Mouse (Mus musculus) adrenal gland, adult 8-10 months (tissue): Measurements from ENCODE around the gene Ppfia2. TPM values are rescaled to one million over a fixed set of nuclear protein-coding genes. Genes with fewer than 3 reads are reported as not detected.

Experiments used
- DNase-seq: peaks from one replicate; pipeline ENCODE4 v3.0.0; 2022
- total RNA-seq, 4 experiments: library from RNA; stranded (reverse); gene quantifications; 2 replicates each; pipeline ENCODE4 v1.2.4; 2022

The Ppfia2 gene
- total RNA-seq, 4 experiments from 2014 or later = 5.4 to 11.8 (median 8.9) TPM

DNA sequence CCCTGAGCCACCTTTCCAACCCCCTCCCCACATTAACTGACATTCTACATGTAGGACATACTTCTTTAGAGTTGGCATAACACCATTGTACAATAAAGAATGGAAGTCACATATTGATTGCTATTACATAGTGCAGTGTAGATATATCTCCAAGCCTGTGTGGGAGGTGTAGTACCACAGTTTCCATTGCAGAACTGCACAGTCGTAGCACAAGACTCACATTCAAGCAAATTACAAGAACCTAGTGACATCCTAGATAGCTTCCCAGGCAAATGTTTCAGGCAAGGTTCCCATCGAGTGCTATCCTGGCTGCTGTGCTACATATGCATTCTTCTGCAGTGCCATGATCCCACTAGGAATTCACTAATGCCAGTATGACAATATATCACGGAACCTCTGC is 200.0 kb downstream of the Ppfia2 start:
- no peak for DNase-seq

DNA sequence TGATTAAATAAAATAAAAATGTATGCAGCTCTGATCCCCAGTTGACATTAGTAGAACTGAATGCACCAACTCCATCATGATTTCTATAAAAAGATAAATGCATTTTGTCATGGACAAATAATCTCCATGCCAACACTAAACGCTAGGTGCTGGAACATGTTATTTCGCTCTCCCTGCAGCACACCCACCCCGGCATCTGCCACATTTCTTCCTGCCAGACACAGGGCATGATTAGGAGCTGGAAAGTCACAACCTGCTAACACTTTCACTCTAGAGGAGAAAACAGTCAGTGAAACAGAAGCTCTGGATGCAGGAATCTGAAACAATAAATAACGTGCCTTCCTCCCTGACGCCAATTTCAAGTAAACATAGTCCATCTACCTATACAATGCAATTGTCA is 211.3 kb downstream of the Ppfia2 start:
- DNase-seq = no peak

DNA sequence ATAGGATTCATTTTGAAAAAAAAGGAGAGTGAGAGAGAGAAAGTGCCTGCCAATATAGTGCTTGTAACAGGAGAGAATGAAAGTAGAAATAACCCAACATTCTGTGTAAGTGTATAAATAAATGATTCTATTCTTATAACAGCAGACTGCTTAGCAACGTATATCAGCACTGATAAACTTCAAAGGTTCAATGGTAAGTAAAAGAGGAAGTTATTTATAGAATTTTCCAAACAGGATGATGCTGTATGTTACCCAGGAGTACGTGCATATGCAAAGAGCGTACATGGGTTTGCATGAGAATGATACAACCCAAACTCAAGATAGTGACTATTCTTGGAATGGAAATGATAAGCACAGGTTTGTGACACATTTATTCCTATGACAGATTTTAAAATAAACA is 215.4 kb downstream of the Ppfia2 start:
- no peak for DNase-seq

DNA sequence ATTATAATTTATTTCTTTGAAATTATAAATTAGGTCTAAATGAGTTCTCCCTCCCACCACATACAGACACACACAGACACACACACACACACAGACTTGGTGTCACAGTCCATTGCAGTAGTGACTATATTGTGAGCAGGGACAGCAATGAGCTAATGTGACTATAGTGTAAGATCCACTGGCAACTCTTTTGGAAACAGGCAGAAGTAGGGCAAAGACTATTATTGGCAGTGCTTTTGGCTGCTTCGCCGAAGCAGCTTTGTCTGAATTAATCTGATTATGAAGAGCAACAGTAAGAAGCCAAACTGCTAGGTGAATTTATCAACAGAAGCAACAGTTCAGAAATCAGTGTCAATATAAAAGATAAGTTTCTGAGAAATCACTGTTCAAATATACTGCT is 249.8 kb downstream of the Ppfia2 start:
- DNase-seq = no peak

DNA sequence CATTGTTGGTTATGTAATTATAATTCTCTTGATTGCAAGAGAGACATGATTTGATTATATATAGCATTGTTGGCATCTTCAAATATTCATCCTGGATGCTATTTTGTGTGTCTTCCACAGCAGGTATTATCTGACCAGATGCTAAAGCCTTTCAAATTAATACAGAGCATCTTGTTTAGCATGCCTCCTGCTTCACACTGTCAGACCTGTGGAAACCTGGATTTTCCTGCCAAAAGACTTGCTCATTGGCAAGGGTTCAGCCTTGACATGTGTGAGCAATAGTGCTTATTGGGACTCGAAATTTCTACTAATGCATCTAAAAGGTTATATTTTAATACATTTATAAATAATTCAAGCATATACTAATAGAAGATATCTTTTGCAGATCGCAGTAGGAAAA is 262.1 kb downstream of the Ppfia2 start:
- DNase-seq = no peak

DNA sequence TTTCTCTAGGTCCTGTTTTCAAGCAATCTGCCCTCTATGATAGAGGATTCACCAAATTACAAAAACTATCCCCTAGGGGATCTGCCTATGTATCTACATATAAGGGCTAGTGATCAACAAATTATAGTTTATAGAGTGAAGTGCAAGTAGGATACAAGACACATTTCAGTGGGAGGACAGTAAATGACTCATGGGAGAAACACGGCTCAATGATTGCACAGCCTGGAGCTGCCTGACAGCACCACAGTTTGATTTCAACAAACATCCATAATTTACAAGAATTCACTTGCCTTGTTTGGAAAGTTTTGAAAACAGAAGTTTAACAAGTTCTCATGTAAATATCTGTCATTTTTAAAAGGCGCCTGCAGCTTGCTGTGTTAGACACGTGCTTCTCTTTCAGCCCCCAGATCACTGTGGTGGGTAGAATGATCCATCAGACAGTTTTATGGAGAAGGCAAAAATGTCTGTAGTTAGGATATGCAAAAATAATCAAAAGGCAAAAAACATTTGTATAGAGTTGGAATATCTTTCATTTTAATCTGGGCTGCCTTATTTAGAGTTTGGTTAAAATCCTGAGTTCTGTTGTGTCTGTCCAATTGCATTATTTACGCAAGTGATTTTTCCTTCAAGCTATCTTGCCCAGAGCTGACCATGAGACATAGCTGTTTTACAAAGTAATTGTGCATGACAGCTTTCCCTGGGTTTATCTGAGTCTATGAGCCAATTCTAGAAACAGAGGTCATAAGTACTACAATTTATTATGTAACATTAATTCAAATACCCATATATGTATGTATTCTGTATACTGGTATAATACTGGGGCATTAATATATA is 266.3 kb downstream of the Ppfia2 start:
- no peak for DNase-seq

DNA sequence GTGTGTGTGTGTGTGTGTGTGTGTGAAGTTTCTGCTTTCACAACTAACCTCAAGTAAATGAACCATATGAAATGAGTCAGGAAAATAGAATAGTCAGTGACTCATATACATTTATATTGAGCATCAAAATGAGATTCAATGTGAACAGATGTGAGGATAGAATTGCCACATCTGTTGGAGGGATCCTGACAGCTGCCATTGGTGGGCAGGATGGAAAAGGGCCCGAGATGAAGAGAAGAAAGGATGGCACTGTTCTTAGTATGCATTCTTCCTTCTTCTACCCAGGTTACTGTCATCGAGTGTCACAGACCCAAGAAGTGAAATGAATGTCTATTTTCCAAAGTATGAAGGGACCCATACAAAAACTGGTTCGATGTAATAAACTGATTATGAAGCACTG is 268.1 kb downstream of the Ppfia2 start:
- no peak for DNase-seq

DNA sequence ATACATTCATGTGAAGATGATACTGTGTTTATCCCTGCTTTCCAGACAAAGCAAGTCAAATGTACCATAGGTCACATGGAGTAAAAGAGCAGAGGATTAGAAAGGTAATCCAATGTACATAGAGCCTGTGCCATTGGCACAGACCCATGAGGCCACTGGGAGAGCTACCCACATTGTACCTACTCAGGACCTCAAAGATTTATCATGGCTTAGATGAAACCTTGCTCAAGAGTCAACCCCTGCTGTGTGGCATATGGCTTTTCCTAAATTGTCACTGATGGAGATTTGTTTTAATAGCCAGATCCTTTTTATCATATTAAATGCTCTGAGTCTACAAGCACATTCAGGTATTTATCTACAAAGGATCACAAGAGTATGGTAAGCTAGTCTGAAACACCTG is 274.8 kb downstream of the Ppfia2 start:
- no peak for DNase-seq

DNA sequence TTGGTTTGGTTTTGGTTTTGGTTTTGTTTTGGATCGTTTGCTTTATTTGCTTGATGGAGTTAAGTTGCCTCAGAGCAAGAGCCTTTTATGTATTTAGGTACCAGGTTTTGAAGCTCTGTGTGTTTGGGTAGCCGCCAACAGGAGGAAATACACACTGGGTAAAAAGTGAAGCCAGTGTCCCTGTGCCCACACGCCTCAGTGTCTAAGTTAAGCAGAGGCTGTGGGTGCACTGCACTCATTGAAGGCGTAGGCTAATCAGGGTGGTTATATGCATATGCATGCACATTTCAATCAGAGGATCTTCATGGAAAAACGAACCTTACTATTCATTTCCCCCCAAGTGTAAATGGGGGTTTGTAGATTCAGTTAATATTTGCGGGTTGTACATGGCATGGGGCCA is 290.9 kb downstream of the Ppfia2 start:
- no peak for DNase-seq

DNA sequence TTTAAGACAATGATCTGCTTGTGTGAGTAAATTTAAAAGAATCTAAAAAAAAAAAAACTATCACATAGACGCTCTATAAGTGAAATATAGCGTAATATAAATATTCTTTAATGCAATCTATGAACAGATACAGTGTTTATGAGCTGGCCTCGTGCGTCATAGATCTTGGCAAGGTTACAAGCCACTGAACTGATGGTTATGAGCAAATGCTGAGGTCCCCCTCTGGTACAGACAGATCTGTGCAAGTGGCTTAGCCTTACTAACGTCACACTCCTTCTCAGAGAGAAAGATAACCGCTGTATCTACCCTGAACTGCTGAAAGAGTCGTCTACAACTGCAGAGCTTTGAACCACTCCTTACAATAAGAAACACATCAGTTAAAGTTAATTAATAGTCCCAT is 293.6 kb downstream of the Ppfia2 start:
- no peak for DNase-seq

DNA sequence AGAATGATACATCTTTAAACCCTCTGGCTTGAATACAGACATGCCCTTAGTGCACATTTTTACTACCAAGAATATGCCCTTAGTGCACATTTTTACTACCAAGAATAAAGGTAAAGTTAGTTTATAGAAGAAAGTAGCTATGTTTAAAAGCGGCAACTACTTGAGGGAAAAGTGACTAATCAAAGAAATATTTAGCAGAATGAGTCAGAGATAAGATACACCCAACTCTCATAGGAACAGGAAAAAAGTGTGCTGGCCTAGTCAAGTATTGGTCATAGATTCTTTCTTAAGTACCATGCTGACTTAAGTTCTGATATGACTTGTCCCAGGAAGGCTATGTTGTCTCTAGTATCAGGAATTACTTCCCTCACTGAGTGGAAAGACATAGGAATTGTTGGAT is 305.4 kb downstream of the Ppfia2 start:
- DNase-seq = no peak

DNA sequence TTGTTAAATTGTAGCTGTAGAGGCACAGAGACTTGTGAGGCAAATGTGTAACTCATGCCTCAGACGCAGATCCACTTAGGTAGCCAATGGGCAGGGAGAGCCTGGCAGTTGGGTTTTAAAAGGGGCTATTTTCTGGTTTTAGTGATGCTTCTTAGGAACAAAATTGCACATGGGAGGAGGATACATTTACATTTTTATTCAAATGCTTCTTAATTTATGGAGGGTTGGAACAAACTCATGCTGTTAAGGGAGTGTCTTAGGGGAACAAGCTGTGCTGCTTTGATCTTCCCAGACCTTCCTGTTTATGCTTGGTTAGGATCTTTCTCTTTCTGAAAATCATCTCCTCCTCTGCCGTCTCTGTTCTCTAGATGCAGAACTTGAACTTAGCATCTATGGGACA is 345.3 kb downstream of the Ppfia2 start:
- DNase-seq = no peak

DNA sequence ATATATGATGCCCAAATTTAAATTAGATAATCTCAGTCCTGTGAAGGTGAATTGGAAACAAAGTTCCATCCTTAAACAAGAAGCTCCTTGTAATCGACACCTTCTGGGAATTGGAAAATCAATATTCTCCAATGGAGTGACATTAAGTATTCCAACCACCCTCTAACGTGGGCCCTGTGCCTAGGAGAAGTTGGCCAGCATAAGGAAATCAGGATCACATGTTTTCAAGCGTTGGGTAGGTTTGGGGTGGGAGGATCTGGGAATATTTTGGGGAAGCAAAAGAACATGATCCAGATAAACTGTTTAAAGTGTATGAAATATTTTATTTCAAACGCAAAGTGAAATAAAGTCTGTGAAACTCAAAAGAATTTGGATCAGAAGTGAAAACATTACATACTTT is 348.2 kb downstream of the Ppfia2 start:
- no peak for DNase-seq

DNA sequence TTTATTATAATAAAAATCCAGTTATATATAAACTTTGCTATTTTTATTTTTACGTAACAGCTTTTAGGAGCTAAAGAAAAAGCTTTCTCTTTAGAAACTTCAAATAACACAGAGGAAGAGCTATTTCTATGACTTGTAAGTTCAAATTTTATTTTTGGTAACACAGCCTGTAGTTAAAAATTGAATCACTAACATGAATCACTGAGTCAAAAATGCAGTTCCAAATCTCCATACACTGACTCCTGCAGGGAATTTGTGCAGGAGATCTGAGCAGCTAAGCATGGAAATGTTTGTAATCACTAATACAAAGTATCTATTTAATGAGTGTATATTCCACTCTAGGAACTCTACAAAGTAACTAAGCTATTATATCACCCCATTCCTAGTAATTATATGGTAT is 354.1 kb downstream of the Ppfia2 start:
- DNase-seq = no peak

DNA sequence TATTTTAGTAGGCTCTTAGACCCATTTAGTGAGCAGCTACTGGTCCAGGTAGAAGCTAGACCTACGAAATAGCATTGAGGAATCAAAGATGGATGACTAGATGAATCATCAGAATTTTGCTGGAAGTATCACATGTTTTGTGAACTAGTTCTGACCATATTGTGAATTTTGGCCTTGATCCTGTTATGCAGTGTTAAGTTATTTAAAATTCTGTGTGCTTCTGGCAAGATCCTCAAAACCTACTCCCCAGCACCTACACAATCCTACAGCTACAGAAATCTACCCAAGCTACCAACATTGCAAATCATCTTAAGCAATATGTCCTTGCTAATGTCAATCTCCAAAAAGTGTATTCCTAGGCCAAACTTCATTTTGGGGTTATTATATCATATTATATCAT is 368.3 kb downstream of the Ppfia2 start:
- no peak for DNase-seq

DNA sequence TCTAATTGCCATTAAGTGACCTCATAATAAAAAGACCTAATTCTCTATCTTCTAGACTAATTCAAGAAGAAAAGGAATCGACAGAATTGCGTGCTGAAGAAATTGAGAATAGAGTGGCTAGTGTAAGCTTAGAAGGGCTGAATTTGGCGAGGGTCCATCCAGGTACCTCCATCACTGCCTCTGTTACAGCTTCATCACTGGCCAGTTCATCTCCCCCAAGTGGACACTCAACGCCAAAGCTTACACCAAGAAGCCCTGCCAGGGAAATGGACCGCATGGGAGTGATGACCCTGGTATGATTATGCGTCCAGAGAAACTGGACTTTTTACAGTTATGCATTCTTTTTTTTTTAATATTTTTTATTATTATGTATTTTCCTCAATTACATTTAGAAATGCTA is 388.0 kb downstream of the Ppfia2 start:
- DNase-seq = no peak

DNA sequence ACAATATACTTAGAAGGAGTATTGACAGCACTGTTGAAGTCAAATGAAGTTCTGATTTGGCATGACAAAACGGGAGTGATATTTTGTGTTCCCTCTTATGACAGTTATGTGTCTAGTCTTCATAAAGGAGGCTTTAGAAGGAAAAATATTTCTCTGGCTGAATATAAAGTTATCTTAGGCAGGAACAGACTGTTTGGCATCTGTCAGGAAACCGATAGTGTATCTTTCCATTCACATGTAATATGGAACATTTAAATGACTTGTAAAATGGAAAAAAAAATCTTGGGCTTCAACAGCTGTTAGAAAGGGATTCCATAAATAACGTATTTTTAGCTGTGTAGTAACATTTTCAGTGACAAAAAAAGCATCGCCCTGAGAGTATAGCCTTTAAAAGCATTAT is 400.1 kb downstream of the Ppfia2 start:
- DNase-seq = no peak

DNA sequence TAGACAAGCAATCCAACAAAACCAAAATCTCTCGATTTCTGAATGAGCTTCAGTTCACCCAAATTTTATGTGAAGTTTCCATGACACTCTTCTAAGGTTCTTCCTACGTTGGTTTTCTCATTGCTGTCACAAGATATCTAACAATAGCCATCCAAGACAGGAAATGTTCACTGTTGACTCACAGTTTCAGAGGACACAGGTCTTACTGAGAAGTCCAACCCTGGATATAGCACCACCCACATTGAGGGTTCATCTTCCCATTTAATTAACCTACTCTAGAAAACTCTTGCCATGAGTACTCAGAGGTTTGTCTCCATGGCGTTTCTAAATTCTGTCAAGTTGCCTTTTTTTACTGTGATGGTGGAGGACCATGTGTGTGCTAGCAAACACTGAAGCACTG is 401.7 kb downstream of the Ppfia2 start:
- no peak for DNase-seq

DNA sequence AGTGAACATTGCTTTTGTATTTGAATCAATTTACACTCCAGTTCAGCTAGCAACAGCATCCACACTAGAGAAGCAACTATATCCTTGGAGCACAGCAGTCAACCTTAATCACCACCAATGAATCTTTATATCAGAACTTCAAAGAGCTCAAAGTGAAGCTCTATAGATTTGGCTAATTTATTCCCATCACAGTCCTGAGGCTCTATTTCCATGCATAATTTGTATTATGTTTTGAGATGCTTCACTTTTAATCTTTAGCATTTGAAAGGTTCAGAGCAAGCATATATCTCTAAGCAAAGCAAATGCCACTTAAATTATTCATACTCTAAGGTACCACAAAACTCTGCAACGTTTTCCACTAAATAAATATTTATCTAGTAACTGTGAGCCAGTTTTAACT is 402.6 kb downstream of the Ppfia2 start:
- DNase-seq = no peak

DNA sequence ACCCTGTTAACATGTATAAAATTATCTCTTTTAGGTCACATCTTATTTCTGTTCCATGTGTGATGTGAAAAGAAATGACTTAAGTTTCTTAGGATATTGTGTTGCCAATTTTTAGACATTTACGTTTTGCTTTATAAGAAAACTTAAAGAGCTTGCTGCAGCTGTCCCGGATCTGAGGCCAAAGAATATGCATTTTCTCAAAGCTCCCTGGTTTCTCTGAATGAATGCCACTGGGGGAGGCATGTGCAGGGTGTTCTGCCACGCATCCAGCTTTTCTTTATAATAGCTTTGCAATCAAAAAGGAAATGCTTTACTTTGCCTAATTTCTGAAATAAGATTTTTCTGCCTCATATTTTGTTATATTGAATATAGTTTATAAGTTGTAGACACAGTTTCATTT is 411.2 kb downstream of the Ppfia2 start:
- DNase-seq = no peak

DNA sequence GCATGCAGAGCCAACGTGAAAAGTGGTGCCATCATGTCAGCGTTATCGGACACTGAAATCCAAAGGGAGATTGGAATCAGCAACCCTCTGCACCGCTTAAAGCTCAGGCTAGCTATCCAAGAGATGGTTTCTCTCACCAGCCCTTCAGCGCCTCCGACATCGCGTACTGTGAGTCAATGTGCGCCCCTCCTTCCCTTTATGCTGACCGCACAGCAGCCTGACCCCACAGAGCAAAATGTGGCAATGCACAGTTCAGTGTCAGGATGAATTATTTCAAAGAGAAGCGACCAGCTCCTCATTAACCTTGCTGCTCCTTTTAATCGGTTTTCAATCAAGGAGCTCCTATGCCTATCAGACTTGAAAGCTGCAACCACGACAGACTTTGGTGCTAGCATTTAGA is 426.2 kb downstream of the Ppfia2 start:
- no peak for DNase-seq

DNA sequence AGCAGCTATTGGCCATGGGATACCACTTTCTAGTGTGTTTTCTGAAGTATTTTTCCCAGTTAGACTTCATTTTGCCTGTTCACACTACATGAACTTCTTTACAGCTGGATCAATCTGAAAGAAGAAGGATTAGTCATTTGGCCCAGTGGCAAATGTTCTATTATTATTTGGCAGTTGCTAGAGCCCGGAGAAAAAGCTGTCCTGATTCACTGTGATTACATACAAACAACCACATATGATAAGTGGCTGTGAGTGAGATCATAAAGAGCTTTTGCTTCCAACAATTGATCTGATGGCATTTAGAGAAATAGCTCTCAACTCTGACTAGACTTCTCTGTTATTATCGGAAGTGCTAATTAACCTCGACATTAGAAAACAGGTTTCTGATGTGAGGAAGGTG is 440.0 kb downstream of the Ppfia2 start:
- DNase-seq = no peak

DNA sequence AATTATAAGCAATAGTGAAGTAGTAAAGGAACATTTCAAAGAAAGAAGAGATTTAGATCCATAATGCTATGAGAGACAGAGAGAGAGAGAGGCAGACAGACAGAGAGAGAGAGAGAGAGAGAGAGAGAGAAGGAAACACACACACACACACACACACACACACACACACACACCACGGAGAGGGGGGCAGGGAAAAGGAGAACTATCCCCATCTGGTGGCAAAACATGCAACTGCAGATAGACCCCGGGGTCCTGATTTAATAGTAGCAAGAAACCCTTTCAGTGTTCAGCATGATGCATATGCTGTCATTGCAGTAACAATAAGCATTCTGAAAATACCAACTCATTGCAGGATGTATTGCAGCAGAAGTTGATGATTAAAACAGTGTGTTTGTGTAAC is 442.9 kb downstream of the Ppfia2 start:
- no peak for DNase-seq

DNA sequence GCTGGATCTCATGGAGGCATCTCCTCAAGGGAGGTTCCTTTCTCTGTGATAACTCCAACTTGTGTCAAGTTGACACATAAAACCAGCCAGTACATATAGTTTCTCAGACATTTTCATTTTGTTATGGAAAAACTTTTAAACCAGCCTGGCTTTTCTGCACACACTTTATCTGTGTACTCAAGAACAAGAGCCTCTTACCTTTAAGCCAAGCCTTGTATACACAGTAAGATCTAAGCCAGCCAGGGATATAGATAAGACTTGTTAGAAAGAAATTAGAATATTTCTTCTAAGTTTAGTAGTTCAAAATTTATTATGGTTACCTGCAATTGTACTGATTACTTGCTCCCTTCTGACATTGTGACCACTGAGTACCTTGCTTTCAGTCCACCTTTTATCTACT is 444.1 kb downstream of the Ppfia2 start:
- DNase-seq = no peak

DNA sequence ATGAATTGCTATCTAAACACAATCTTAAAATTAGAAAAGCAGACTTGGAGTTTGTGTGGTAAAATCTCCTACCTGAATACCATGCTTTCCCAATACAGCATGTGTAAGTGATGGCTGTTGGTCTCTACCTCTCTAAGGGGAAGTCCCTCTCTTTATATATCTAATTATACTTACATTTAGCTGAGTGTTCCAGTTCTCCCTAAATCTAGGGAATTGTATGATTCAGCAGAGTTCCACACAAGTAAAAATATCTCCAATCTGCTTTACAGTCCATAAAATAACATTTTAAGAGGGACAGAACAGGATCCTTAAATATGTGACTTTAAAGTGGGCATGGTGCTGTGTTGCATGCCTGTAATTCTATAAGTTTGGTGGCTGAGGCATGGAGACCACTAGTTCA is 444.7 kb downstream of the Ppfia2 start:
- no peak for DNase-seq
